Mouse (Mus musculus): ENCODE results near the gene Kirrel.

Gene Kirrel

GRCm38 (mm10) chr3:87171201-87172100, 3.1 kb downstream of the Kirrel start:
- in situ Hi-C loops (cut with MboI; ENCODE audit: low pct_unique_long_range_greater_than_20kb in 1 of 2, low sequenced_read_pairs in 2 of 2, unreplicated experiment in 1 of 2): no loop called here

DNA sequence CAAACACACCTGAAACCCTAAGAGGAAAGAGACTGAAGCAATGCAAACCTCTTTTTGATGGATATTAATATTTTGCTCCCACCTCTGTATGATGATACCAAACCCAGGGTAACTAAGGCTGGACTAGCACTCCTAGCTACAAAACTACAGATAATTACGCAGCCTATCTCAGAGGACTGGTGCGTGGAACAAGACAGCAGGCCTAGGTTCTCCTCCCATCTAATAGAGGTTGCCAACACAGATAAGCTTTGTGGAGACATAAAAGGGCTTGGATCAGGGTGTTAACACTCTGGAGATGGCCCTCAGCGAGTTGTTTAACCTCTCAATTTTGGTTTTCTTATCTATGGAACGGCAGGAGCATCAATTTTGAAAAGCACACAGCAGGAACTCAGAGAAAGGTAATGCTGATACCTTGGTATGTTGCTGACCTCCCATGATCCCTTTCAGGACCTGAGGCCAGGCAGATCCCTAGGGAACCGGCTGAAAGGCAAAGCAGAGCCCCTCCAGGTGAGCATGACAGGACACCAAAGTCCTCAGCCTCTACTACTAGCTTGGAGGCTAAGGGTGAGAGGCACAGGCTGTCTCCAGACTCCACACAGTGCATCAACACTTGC, 5.0 kb downstream of the Kirrel start:
- in situ Hi-C loops (cut with MboI; ENCODE audit: low pct_unique_long_range_greater_than_20kb in 1 of 2, low sequenced_read_pairs in 2 of 2, unreplicated experiment in 1 of 2): no loop called here

DNA sequence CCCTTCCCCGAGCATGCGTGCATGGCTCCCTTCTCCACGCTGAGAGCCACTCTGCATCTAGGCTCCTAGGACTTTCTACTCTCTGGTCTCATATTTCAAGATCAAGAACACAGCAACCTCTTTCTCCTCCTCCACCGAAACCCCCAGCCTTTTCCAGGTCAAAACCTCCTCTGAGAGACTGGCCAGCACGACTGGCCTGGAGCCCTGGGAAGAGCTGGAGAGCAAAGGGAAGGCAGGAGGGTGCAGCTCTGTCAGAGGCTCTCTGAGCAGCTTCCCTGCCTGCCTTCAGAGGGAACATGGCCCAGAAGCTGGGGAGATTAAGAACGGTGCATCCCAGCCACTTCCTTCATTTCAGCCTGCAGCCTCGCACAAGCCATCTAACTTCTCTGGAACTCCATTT, 5.8 kb downstream of the Kirrel start:
- in situ Hi-C loops (cut with MboI; ENCODE audit: low pct_unique_long_range_greater_than_20kb in 1 of 2, low sequenced_read_pairs in 2 of 2, unreplicated experiment in 1 of 2): no loop called here

- in situ Hi-C loops (cut with MboI; ENCODE audit: low pct_unique_long_range_greater_than_20kb in 1 of 2, low sequenced_read_pairs in 2 of 2, unreplicated experiment in 1 of 2): no loop called here
Observed at GRCm38 (mm10) chr3:87167621-87168020, 6.9 kb downstream of the Kirrel start.

DNA sequence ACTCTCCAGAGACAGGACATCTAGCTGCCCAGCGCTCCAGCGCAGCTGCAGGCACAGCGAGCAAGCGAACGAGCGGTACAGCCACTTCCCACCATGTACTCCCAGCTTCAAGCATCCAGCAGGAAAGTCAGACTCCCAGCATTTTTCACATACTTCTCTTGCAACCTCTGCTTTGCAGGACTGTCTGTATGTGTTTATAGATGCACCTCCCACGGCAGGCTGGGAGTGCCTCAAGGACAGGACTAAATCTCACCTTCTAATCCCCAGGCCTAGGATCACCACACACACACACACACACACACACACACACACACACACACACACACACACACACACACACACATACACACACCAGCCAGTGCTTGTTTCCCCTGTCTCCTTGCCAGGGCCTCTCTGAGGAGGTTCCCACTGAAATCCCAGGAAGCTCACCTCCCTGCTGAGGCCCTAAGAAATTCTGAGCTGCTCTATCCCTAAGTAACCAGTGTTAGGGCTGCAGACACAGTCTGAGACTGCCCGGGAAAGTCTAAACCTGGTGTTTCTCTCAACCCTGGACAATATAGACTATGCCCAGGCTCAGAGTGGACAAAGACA, 9.2 kb downstream of the Kirrel start:
- in situ Hi-C loops (cut with MboI; ENCODE audit: low pct_unique_long_range_greater_than_20kb in 1 of 2, low sequenced_read_pairs in 2 of 2, unreplicated experiment in 1 of 2): no loop called here

DNA sequence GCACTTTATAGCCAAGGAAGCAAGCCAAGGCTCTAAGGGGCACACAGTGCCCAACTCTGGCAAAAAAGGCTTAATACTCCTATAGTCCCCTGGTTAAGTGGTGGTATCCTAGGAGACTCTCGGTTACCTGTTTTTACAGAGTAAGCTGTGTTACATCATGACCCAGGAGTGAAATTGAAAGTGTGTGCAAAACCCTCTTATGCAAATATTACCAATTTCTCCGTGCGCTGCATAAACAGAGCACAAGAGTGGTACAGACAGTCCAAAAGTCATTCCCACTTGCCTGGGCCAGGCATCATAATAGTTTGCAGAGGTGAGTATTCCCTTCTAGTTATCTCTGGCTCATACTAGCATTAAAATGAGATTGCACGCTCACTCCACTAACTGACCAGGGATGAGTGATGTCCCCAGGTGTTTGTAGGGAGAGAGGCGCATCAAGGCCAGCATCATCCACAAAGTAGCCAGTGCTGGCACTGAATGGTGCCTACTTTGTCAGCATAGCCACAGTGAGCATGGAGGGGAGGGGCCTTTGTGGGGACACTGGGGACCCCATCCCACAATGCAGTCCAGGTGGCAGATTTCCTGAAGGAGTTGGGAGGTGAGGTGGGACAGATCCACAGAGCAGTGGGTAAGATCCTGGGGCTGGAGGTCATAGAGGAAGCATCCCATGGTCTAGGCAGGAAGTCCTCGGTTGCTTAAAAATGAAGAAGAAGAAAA, 10.3 kb downstream of the Kirrel start:
- in situ Hi-C loops (cut with MboI; ENCODE audit: low pct_unique_long_range_greater_than_20kb in 1 of 2, low sequenced_read_pairs in 2 of 2, unreplicated experiment in 1 of 2): no loop called here

- in situ Hi-C loops (cut with MboI; ENCODE audit: low pct_unique_long_range_greater_than_20kb in 1 of 2, low sequenced_read_pairs in 2 of 2, unreplicated experiment in 1 of 2): no loop called here
Observed at GRCm38 (mm10) chr3:87163116-87163515, 11.4 kb downstream of the Kirrel start.

DNA sequence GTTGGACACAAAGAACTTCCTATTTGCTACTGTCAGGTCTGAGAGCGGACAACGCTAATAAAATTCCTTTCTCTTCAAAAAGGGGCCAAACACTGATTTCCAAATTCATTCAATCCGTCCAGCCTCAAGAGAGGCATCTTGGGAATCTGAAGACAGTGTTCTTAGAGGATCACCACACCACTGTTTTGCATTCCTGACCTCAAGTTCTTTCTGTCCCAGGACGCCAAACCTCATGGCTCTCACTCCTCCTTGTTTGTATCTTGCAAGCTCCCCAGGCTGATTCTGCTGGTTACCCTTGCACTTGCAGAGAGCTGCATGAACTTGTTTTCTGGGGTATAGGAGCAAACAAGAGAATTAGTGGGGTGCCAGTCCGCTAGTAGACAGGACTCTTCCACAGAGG, 12.2 kb downstream of the Kirrel start:
- in situ Hi-C loops (cut with MboI; ENCODE audit: low pct_unique_long_range_greater_than_20kb in 1 of 2, low sequenced_read_pairs in 2 of 2, unreplicated experiment in 1 of 2): no loop called here

DNA sequence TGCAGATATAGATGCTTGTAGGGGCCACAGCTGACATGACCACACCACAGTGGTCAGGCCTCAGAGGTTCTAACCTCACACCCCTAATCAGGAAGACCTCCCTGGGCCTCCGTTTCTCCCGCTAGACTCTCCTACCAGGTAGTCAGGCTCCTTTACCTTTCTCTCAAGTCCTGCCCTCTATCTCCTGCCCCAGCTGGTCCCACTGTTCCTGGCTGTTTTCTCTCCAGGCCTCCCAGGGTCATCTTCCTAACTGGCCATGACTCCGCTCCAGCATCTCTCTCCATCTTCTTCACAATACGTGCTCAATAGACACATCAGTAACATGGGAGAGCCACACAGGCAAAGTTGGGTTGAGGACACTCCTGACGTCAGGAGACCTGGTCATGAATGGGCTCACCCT, 12.9 kb downstream of the Kirrel start:
- in situ Hi-C loops (cut with MboI; ENCODE audit: low pct_unique_long_range_greater_than_20kb in 1 of 2, low sequenced_read_pairs in 2 of 2, unreplicated experiment in 1 of 2): no loop called here

- in situ Hi-C loops (cut with MboI; ENCODE audit: low pct_unique_long_range_greater_than_20kb in 1 of 2, low sequenced_read_pairs in 2 of 2, unreplicated experiment in 1 of 2): no loop called here
Observed at GRCm38 (mm10) chr3:87160819-87161509, 13.6 kb downstream of the Kirrel start.

GRCm38 (mm10) chr3:87159190-87159589, 15.4 kb downstream of the Kirrel start:
- in situ Hi-C loops (cut with MboI; ENCODE audit: low pct_unique_long_range_greater_than_20kb in 1 of 2, low sequenced_read_pairs in 2 of 2, unreplicated experiment in 1 of 2): no loop called here

DNA sequence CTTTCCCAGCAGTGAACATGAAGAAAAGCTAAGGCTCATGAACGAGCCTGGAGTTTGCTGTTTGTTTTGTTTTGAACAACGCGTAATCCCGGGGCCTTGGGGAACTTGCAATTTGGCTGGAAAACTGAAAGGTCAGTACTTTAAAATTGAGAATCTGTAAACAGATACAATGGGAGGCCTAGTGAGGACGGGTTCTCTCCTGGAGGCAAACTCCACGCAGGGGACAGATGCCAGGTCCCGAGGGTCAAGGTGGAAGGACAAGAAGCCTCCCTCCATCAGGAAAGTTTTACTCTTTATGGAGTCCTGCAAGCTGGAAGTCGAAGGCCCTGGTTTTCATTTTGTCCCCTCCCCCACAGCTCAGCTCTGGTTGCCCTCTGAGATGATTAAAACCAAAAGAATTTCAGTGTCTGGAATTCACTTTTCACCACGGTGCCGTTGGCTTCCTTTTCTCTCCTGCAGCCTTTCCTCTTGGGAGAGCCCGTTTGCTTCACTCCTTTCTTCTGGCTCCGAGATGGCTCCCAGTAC, 16.7 kb downstream of the Kirrel start:
- in situ Hi-C loops (cut with MboI; ENCODE audit: low pct_unique_long_range_greater_than_20kb in 1 of 2, low sequenced_read_pairs in 2 of 2, unreplicated experiment in 1 of 2): no loop called here

GRCm38 (mm10) chr3:87157297-87157696, 17.2 kb downstream of the Kirrel start:
- in situ Hi-C loops (cut with MboI; ENCODE audit: low pct_unique_long_range_greater_than_20kb in 1 of 2, low sequenced_read_pairs in 2 of 2, unreplicated experiment in 1 of 2): no loop called here

GRCm38 (mm10) chr3:87154398-87155287, 19.9 kb downstream of the Kirrel start:
- in situ Hi-C loops (cut with MboI; ENCODE audit: low pct_unique_long_range_greater_than_20kb in 1 of 2, low sequenced_read_pairs in 2 of 2, unreplicated experiment in 1 of 2): no loop called here

GRCm38 (mm10) chr3:87153038-87153437, 21.5 kb downstream of the Kirrel start:
- in situ Hi-C loops (cut with MboI; ENCODE audit: low pct_unique_long_range_greater_than_20kb in 1 of 2, low sequenced_read_pairs in 2 of 2, unreplicated experiment in 1 of 2): no loop called here

DNA sequence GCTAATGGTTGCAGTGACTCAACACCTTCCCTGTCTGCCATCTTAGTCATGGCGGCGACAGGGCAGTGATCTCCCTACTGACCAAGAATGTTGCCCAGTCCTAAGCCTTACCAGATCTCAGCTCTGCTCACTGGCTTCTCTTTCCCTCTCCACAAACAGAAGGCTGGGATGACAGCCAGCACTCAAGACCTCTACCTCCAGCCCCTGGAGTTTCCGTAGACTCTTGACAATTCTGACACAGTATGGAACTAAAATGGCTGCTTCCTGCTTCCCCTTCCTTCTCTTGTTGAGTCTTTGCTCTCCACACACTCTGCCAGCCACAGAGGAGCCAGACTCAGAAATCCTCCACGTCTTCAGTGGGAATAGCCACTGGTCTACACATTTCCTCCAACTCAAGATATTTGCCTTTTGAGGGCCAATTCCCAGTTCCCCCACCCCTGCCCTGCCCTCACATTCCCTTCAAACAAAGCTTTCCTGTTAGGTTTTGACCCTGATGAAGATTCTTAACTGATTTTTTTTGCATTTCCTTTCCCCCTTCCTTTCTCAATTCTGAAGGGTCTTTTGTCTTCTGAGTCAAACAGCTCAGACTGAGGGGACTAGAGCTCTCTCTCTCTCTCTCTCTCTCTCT, 22.3 kb downstream of the Kirrel start:
- in situ Hi-C loops (cut with MboI; ENCODE audit: low pct_unique_long_range_greater_than_20kb in 1 of 2, low sequenced_read_pairs in 2 of 2, unreplicated experiment in 1 of 2): no loop called here

DNA sequence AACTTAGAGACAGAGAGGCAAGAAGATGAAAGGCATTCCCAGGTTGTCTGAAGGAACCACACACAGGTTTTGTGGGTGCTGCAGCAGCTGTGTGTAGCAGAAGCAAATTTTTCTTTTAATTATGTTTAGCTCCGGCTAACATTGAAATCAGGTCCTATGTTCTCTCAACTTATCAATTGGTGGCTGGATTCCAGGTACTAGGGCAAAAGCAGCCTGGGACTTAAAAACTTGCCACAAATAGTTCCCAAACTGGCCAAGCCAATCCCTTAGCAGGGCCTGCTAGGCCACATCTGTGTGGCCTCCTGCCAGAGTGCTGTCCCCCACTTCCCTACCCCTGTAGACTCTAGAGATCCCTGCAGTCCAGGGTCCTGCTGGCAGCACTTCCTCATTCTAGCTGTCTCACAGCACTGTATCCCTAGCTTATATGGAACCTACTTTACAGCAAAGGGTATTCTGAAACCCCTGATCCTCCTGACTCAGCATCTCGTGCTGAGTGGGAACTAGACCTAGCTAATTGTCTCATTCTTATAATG, 23.2 kb downstream of the Kirrel start:
- in situ Hi-C loops (cut with MboI; ENCODE audit: low pct_unique_long_range_greater_than_20kb in 1 of 2, low sequenced_read_pairs in 2 of 2, unreplicated experiment in 1 of 2): no loop called here
